Mouse (Mus musculus) testis, postnatal 10 days (tissue): ENCODE measurements around the gene Prpsap1.

Experiments used
- DNase-seq: peaks from one replicate; pipeline ENCODE4 v3.0.0; 2021; ENCODE audit warnings: low spot score

The Prpsap1 gene

GRCm38 (mm10) chr11:116443935-116444334 lies 50.1 kb downstream of the Prpsap1 start:
- no peak for DNase-seq

DNA sequence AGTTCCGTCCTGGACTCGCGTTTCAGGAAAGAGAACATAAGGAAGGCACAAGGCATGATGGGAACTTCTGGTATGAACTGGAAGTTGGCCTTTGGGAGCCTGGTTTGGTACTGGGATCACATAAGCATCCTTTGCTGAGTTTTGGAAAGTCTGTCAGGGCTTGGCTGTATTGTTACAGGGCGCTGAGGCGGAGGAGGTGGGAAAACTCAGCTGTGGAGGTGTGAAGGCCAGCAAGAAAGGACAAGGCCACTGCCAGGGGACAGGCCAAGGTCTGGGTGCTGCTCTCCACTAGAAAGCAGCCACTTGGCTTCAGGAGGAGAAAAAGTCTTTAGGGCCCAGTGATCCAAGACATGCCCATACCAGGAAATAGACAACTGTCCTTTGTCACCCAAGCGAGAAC lies 50.7 kb downstream of the Prpsap1 start:
- no peak for DNase-seq

DNA sequence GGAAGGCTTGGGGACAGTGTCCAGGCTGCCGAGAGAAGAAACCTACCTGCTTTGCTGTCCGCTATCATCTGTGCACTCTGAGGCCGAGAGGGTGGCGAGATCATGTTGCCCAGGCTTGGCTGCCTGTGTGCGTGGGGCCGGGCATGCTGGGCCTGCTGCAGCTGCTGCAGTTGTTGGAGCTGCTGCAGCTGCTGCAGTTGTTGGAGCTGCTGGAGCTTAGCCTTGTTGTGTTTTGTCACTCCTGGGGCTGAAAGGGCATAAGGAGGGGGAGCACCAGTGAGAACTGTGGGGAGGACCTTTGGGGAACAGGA lies 51.2 kb downstream of the Prpsap1 start:
- no peak for DNase-seq

GRCm38 (mm10) chr11:116442129-116442866 lies 51.7 kb downstream of the Prpsap1 start:
- no peak for DNase-seq

GRCm38 (mm10) chr11:116440408-116441068 lies 53.5 kb downstream of the Prpsap1 start:
- no peak for DNase-seq

DNA sequence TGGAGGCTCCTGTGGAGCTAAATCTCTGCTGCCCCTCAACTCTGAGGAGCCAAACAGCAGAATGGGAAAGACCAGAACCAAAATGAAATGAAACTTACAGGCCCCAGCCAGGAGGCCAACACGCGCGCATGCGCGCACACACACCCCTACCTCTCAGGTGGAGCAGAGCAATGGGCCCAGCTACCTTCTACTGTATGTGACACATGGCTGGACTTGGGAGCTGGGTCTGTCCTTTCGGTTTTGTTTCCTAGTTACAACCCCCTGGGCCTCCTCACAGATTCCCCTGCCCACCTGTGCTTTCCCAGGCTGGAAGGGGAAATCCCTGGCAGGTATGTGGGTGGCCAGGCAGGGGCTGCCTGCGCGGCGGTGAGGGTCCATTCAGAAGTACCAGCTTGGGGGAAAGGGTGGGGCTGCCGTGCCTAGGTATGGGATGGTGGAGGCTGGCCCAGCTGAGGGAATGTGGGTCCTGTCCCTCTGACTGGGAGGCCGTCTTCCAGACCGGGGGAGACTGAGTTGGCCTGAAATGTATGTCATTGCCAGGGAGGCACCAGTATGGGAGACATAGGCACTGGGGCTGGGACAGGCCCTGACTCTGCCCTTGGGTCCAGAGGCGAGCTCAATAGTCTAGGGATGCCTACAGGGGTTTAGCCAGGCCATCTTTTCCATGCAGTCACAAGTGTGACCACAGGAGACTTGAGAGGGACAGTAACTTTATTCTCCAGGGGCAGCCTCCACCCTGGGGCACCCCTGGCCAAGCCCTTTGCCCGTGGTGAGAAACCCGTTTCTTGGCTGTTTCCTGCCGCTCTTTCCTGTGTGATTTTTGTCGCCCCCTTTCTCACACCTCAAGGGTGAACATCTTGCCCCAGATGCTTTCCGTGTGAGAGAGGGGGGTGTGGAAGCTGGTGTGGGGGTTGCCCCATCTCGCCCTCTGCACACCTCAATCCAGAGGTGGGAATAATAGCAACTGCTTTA lies 54.4 kb downstream of the Prpsap1 start:
- DNase-seq, result no peak

GRCm38 (mm10) chr11:116437541-116437940 lies 56.5 kb downstream of the Prpsap1 start:
- no peak for DNase-seq

DNA sequence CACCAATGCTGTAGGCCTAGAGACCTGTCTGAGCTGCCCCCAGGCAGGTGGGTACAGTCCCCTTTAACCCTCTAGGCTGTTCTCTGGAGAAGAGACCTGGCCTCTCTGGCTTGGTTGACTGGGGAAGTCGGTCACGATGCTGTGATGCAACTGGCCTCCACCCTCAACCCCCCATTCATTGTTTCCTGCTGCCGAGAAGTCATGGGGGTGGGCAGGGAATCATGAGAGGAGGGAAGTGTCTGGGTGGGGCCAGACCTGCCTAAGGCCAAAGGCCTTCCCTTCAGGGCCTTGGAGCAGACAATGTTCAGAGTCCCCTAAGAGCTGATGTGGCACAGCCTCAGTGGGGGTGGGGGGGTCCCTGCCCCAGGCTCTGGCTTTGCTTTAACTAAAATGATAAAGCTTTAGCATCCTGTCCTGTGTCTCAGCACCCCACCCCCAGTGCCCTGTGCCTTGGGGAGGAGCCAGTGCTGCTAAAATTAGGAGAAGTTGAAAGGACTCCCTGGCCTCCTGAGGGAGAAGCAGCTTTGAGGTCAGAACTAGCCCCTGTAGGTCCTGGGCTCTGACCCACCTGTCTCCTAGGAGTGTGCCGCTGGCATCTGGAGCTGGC lies 57.2 kb downstream of the Prpsap1 start:
- DNase-seq, result no peak

DNA sequence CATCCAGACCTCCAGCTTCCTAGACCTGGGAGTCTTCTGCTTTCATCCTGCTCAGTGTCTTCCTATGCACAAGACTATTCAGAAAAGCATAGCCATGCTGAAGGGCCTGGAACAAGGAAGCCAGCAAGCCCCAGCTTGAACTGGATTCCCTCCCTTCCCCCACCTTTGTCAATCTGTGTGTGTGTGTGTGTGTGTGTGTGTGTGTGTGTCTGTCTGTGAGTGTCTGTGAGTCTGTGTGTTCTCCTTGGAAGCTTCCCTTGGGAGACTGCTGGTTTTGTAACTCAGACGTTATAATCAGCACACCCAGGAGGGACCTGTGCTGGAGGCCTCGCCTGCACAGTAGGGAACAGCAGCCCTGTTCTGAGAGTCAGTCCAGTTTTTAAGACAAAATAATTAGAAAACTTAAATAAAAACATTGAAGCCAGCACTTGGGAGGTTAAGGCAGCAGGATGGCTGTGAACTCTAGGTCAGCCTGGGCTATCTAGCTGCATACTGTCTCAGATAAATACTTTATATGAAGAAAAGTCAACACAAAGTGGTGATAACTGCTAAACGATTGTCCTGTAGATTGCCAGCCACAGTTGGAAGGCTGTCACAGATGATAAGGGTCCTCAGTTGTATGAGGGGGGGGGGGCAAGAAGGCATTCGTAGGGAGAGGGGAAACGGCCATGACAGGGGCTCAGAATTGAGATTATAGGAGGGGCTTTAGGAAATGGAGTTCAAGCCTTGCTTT lies 57.8 kb downstream of the Prpsap1 start:
- no peak for DNase-seq

GRCm38 (mm10) chr11:116434967-116435752 lies 58.8 kb downstream of the Prpsap1 start:
- no peak for DNase-seq

- peak; percentile 79 for DNase-seq
Observed at GRCm38 (mm10) chr11:116434287-116434966, 59.6 kb downstream of the Prpsap1 start.

GRCm38 (mm10) chr11:116433356-116434286 lies 60.4 kb downstream of the Prpsap1 start, which contains the start of gene Ubald2:
Gene Ubald2 (plus strand): TSS chr11:116434094.
- DNase-seq, result peak; percentile 98

DNA sequence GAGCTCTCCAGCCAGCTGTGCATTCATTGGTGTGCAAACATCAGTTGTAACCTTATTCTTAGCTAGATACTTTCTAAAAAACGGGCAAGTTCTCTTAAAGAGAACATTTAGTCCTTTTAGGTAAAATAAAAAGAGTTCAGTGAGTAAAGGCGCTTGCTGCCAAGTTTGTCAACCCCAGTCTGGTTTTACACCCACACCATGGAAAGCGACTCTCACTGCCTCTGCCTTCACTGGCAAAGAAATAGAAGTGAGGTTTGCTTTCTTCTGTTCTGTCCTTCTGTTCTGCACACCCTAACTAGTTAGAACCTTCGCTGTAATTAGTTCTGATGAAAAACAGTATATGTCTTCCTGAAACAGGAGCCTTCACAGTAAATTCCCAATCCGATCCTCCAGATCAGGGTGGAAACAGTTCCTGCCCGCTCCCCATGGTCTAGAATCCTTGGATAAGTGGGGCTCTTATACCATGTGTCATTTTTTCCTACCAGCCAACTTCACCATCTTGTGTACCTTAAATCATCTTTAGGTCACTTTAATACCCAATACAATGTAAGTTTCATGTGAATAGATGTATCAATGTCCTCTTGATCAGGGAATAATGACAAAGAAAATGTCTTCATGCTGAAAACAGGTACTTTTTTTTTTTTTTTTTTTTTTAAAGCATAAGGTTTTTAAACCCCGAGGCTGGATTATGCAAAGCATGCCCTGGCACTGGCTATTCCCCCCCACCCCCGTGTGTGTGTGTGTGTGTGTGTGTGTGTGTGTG lies 61.2 kb downstream of the Prpsap1 start:
- no peak for DNase-seq

- no peak for DNase-seq
Observed at GRCm38 (mm10) chr11:116432127-116432526, 61.9 kb downstream of the Prpsap1 start.

- DNase-seq, result no peak
Observed at GRCm38 (mm10) chr11:116431428-116432077, 62.4 kb downstream of the Prpsap1 start.

GRCm38 (mm10) chr11:116430723-116431427 lies 63.1 kb downstream of the Prpsap1 start:
- DNase-seq, result no peak
